Mouse (Mus musculus): Measurements from ENCODE around the gene Ninj1.

Gene Ninj1

DNA sequence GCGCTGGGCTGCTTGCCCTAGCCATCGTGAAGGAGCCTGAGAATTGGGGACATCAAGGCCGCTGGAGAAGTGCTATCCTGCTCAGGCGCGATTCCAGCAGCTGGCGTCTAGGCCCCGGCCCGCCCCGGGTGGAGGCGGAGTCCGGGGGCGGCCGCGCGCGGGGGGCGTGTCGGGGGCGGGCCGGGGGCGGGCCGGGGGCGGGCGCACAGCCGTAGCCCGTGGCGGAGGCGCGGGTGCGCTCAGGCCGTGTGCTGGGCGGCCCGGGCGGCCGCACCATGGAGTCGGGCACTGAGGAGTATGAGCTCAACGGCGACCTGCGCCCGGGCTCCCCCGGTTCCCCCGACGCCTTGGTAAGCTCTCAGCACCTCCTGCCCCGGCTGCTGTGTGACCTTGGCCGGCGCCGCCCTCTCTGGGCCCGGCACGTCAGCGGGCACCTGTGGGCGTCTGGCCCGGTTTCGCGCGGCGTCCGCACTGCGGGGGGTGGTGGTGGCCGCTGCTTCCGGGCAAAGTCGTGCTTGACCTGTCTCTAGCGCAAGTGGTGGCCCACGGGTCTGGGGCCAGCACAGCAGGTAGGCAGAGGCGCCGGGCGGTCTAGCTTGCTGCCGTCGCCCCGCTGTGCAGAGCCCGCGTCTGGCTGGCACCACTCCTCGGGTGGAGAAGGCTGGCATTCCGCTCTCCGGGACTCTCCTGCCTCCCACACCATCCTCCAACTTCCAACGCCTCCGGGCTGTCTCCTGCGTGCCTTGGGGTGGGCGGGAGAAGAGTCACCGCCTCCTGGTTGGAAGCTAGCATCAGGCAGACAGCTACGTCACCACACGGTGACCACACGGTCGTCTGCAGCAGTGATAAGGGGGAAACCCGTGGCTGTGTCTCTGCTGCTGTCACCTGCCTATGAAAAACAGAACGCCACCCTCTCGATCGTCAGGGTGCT is at the start of gene Ninj1:
Ninj1 (plus strand) TSS at position 198 of the 931 bp plus-strand sequence.
- DNase-seq, result peak; percentile 99

DNA sequence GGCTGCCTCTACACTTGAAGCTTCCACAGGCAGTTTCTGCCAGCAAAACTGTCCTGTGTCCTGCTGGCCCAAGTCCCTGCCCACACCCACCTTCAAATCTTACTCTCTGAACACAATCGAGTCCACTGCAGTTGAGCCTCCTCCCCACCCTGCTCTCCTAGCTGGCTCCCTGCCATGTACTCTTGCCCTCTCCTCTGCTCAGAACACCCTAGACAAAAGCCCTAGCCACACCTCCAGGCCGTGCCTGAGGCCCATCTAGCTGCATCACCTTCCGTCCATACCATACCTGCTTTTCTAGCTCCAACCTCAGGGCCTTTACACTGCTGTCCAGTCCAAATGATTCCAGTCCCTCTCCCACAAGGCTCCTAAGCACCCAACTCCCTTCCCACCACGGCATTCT is 46.7 kb upstream of the Ninj1 start:
- DNase-seq, result peak; percentile 88

DNA sequence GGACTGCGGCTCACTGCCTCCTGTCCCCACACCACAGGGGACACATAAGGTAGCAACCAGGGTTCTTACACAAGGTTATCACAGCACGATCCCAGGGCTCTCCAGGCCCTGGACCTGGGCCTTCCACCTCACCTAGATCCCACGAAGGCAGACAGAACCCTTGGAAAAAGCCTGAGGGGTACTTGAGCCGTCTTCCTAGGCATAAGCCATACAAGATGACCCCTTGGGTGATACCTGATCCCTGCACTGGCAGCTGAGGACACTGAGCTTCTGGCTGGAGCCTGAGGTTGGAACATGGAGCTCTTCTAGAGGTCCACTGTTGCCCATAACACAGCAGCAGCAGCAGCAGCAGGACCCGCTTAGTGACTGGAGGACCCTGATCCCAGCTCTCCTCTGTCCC is 44.9 kb upstream of the Ninj1 start:
- DNase-seq, result peak; percentile 92

GRCm38 (mm10) chr13:49143323-49143722 is 44.0 kb upstream of the Ninj1 start:
- peak; percentile 95 for DNase-seq

DNA sequence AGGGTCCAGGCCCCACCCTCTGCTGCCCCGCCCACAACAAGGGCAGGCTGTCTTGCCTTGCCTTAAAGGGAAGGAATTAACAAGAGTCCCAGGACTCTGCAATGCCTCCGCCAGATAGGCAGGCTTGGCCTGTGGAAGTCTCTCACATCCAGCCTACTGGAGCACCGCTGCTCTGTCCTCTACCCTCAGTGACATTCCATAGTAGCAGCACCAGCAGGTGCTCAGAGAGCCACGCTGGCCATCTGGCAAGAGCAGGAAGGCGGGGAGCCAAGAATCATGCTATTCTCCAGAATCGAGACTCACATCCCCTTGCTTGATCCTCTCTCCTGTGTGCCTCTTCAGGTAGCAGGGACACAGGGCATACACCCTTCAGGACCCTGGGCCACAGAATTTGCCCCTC is 42.8 kb upstream of the Ninj1 start:
- peak; percentile 95 for DNase-seq

- peak; percentile 99 for DNase-seq
Measured at GRCm38 (mm10) chr13:49145396-49145795, 41.9 kb upstream of the Ninj1 start.

GRCm38 (mm10) chr13:49146040-49146697 is 41.1 kb upstream of the Ninj1 start:
- DNase-seq, result peak; percentile 90

- DNase-seq, result no peak
Measured at GRCm38 (mm10) chr13:49146698-49147006, 40.6 kb upstream of the Ninj1 start.

DNA sequence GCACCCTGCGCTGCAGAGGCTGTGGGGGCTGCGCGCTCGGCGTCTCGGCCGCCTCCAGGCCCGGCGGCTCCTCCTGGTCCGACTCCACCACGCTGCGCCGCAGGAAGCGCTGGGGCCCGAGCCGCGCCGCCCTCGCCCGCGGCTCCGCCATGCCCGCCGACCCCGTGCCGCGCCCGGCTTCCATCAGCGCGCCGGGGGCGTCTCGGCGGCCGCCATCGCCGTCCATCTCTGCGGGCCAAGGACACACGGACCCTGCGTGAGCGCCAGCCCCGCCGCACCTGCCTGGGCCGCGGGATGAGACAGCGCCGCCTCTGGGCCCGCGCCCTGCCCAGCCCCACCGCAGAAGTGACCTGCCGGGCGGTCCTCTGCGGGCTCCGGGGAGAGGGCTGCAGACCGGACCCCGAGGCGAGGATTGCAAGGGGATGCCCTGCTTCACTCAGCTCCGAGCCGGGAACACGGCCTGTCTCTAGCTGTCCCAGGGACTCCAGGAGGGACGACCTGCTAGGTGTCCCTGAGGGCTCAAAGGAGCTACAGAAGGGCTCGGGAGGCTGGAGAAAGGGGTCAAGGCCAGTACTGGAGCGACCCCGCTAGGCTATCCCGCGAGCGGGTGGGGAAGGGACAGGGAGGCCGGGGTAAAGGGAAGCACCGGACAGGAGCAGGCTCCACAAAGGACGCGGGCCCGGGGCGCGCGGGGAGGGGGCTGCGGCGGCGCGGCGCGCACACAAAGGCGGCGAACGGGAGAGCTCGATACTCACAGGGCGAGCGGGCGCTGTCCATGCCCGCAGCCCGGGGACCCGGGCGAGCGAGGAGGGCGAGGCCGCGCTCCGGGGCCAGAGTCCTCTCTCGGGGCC is 40.1 kb upstream of the Ninj1 start:
- peak; percentile 94 for DNase-seq

DNA sequence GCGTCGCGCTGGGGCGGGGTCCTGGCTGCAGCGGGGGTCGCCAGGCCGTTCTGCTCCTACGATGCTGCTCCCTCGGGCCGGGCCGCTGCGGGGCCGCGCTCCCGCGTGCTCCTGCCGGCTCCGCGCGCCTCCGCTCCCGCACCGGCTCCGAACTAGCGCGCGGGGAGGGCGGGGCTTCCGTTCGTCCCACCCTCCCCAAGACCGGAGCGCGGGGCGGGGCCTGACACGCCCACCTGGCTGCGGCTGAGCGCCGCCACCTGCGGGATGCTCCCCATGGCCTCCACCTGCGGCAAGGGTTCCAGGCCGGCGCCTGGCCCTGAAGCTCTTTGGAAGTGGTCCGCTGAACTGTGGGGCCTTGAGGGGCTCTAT is 39.4 kb upstream of the Ninj1 start, which contains the start of gene Wnk2:
Wnk2 (minus strand) TSS at position 157 of the 369 bp plus-strand sequence.
- DNase-seq, result peak; percentile 95

DNA sequence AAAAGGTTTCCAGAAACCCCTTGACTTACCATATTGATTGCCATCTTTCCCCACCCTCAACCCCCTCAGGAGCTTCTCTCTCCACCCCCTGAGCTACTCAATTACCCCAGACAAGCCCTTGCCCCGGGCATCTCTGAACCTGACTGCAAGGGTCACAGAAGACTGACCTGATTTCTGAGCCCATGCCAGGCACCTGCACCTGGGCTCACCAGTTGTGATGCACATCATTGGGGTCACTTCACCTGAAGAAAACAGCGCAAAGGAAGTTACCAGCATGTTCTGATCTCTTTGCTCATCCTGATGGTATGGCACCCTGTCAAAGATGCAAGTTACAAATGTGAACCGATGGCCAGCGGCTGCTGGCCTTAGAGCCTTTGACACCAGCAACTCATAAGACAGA is 38.6 kb upstream of the Ninj1 start:
- DNase-seq, result no peak

GRCm38 (mm10) chr13:49154028-49154427 is 33.3 kb upstream of the Ninj1 start:
- no peak for DNase-seq

- DNase-seq, result no peak
Measured at GRCm38 (mm10) chr13:49154621-49155020, 32.7 kb upstream of the Ninj1 start.

DNA sequence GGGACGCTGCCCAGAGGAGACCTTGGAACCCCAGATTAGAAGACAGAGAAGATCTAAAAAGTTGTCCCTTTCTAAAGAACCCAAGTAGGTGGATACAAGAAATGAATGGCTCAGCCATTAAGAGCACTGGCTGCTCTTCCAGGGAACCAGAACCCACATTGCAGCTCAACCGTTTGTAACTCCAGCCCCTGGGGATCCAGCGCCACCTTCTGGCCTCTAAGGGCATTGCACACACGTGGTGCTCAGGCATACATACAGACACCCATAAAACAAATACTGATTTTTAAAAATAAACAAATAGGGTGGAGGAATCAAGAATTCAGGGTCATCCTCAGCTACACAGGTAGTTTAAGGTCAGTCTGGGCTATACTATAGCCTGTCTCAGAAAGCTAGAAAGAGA is 30.6 kb upstream of the Ninj1 start:
- no peak for DNase-seq

DNA sequence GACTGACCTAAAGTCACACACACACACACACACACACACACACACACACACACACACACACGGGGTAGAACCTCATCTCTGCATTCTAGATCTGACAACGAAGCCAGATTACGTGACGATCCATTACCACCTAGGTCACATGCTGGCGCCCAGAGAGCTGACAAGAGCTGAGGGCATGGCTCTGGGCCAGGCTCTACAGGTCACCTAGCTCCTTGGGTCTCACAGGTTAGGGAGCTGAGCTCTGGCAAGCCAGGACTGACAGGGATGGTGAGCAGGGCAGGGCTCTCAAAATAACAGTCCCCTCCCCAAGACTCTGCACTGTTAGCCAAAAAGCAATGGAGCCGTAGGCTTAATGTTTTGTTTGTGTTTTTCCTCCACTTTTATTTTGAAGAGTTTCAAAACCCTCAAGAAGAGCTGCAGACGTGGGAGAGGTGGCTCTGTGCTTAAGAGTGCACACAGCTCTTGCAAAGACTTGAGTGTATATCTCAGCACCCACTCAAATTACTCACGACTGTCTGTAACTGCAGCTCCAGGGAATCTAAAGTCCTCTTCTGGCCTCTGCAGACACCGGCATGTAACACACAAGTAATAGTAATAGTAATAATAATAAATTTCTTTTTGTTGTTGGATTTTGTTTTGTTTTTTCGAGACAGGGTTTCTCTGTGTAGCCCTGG is 29.1 kb upstream of the Ninj1 start:
- no peak for DNase-seq

- DNase-seq, result no peak
Measured at GRCm38 (mm10) chr13:49161236-49161635, 26.0 kb upstream of the Ninj1 start.

DNA sequence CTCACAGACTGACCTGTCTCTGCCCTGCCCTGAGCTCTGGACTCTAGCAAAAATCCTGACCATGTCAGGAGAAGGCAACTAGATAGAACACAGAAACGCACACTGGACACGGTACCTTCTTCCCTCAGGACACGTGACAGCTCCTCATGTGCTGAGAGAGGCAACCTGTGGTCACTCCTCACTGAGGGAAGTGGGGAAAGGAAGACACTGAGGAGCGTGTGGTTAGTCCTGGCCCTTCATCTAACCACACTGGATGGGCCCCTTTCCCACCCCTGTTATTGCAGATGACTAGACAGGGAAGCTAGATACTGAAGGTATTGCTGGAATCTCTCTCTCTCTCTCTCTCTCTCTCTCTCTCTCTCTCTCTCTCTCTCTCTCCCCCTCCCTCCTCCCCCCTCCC is 24.6 kb upstream of the Ninj1 start:
- DNase-seq, result no peak

DNA sequence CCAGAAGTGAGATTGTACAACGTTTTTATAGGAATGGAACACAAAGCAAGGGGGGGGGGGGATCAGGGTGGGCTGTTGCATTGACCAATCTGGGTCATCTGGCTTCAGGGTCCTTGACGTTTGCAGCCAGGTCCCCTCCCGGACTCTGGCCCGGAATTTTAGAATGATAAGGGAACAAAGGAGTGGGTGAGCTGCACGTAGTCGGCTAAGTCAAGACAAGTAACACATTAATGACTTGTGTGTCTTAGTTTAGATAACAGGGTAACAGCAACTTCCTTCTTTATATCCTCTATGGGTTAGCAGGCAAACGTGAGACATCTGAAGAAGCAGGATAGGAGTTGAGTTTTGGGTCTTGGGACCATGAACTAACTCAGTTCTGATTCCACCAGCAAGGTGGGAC is 23.6 kb upstream of the Ninj1 start:
- no peak for DNase-seq

DNA sequence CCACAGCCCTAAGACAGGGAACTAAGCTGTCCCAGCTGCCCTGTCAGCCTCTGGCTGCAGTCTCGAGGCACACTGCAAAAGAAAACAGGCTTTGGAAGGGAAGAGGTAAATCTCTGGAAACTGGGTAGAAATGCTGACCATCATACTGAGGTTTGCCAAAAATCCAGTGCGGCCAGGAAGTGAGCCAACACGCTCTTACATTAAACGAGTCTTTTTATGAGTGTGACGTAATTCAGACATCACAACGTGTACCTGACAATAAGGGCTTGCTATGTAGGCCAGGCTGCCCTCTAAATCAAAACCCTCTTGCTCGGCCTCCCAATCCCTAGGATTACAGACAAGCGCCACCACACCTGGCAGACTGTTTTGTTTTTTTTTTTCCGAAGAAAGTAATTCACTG is 20.2 kb upstream of the Ninj1 start:
- DNase-seq, result no peak

- DNase-seq, result peak; percentile 97
Measured at GRCm38 (mm10) chr13:49169448-49170207, 17.7 kb upstream of the Ninj1 start.

DNA sequence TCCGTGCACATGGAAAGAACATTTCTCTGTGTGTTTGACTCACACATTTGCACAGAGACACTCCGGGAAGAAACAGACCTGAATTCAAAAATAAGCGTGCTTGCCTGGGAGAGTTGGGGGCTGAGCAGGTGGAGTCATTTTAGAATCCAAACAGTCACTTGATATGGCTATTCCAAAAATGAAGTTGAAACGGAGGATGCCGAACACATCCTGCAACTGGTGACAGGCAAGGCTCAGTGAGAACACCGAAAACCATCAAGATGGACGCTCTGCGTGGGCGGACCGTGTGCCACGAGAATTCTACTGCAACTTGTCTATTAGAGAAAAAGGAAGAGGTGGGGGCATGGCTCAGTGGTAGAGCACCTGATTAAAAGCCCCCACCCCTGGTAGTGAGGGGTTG is 16.7 kb upstream of the Ninj1 start:
- DNase-seq, result no peak

GRCm38 (mm10) chr13:49171729-49172128 is 15.6 kb upstream of the Ninj1 start:
- DNase-seq, result peak; percentile 82
